Mouse (Mus musculus) macrophage (primary cell): ENCODE measurements at regions not wholly inside any gene's neighbourhood (a gene's known extent, or its start where the extent isn't known, plus 50 kb on each side); places are given as distances from the start of the nearest gene placed in this dataset.

Experiments used
- H3K27ac ChIP-seq: fragments of 350-480 bp; formaldehyde crosslinking; 2 replicates; pipeline ENCODE4 v1.9.0; 2021
- H3K36me3 ChIP-seq: fragments of 350-480 bp; formaldehyde crosslinking; 2 replicates; pipeline ENCODE4 v1.9.0; 2021; ENCODE audit errors: inconsistent target
- H3K4me3 ChIP-seq: fragments of 350-480 bp; formaldehyde crosslinking; 2 replicates; pipeline ENCODE4 v1.9.0; 2021; ENCODE audit errors: inconsistent target
- H3K79me2 ChIP-seq: fragments of 350-480 bp; formaldehyde crosslinking; 2 replicates; pipeline ENCODE4 v1.9.0; 2021; ENCODE audit errors: inconsistent target
- WGBS: methylation state at CpG from one replicate; pipeline ENCODE4 v1.1.7; 2026; ENCODE audit warnings: inconsistent platforms; ENCODE audit not compliant: missing documents; 5-methylcytosine and 5-hydroxymethylcytosine counted together

DNA sequence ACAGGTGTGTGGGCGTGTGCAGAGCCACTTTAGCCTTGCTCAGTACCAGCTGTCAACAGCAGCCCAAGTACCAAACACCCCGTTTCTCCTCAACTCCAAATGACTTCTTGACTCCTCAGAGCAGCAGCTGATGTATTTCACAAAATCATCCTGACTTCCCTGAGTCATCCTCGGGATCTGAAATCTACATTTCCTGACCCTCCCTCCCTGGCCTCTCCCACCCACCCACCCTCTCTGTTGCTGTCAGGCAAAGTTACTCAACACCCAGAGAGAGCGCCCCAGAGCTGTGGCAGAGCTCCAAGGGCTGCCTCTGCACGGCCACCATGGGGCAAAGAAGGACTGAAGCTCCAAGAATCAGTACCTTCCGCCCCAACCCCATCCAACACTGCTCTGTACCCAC is 83.5 kb upstream of the Cyp1b1 start:
- 67% methylated on average over 6 of the region's 6 CpGs for WGBS
- no peaks in the 10 kb centered on the region for H3K36me3 ChIP-seq
- no peaks in the 10 kb centered on the region for H3K79me2 ChIP-seq
- H3K4me3 ChIP-seq: no peak overlapping the region
- no peak overlapping the region for H3K27ac ChIP-seq

DNA sequence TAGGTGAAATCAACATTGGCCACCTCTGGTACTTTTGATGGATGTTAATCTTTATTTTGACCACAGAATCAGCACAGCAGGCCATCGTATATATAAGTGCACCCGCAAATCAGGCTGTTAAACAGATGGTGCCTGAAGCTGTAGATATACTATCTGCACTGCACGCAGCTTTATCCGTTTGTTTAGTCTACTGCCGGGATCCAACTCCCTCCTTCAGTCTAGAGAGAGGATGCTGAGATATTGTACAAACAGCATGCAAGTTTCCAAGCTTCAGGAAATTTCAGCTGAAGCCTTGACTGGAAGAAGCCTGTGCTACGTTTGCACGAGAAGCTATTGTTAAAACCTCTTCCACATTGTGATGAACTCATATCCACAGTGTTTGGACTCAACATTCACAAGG is 75.3 kb upstream of the Cyp1b1 start:
- no peaks in the 10 kb centered on the region for H3K79me2 ChIP-seq
- WGBS: 90% methylated on average over 7 of the region's 7 CpGs
- no peaks in the 10 kb centered on the region for H3K36me3 ChIP-seq
- no peak overlapping the region for H3K4me3 ChIP-seq
- H3K27ac ChIP-seq: no peak overlapping the region

DNA sequence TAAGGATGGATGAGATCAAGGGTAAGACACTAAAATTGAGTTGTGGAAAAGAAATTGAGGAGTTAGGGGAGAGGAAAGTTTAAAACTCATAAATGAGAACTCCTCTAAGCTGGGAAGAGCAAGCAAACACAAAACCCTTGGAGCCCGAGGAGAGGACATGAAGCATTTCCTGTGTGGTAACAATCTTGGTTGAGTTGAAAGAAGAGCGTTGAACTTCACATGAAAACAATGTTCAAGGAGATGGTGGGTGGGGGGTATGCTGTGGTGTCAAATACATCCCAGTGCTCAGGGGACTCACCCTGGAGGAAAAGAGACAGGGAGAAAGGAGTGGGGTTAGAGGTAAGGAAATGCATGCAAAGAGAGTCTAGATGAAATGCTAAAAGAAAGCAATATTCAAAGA is 72.3 kb upstream of the Cyp1b1 start:
- H3K4me3 ChIP-seq: no peak overlapping the region
- no peak overlapping the region for H3K27ac ChIP-seq
- H3K79me2 ChIP-seq: no peaks in the 10 kb centered on the region
- WGBS: 9% methylated on average over 2 of the region's 2 CpGs
- no peaks in the 10 kb centered on the region for H3K36me3 ChIP-seq

DNA sequence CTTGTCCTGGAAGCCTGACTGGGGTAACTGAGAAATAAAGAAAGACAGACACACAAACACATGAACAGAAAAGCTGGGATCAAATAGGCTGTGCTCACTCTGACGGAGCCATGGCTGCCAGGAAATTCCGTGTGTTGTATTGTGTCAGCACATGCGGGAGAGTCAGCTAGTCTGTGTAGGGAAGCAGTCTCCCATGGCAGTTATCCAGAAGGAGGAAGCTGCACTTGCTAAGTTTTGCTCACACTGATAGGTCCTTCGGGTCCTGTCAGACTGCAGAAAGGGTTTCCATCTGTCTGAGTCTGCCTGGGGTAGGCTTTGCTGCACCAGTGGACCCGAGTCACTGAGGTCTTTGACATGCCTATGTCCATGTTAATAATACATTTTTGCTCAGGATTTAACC is 71.8 kb upstream of the Cyp1b1 start:
- WGBS: 24% methylated on average over 5 of the region's 5 CpGs
- Histone ChIP-seq H3K4me3 (no peak overlapping the region), H3K36me3 (no peaks in the 10 kb centered on the region), H3K27ac (0 out of 2 replicates have a peak overlapping the region, but pooled peaks have one; percentile 2), H3K79me2 (no peaks in the 10 kb centered on the region)

DNA sequence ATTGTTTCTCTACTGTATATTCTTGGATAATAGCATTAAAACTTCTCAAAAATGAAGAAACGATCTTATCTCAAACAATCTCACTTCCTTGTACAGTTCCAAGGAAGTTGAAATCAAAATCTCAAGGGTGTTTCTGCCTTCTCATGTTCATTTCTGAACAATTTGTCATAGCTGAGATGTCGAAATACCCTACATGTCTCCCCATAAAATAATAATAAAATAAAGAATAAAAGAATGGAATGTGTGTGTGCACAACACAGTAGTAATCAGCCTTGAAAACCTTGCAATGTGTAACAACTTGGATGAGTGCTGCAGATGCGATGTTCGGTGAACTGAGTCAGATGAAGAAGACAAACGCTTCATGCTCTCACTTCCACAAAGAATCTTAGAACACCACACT is 71.4 kb upstream of the Cyp1b1 start:
- Histone ChIP-seq H3K79me2 (no peaks in the 10 kb centered on the region), H3K4me3 (no peak overlapping the region), H3K27ac (0 out of 2 replicates have a peak overlapping the region, but pooled peaks have one; percentile 2), H3K36me3 (no peaks in the 10 kb centered on the region)
- WGBS: 20% methylated on average over 5 of the region's 5 CpGs

DNA sequence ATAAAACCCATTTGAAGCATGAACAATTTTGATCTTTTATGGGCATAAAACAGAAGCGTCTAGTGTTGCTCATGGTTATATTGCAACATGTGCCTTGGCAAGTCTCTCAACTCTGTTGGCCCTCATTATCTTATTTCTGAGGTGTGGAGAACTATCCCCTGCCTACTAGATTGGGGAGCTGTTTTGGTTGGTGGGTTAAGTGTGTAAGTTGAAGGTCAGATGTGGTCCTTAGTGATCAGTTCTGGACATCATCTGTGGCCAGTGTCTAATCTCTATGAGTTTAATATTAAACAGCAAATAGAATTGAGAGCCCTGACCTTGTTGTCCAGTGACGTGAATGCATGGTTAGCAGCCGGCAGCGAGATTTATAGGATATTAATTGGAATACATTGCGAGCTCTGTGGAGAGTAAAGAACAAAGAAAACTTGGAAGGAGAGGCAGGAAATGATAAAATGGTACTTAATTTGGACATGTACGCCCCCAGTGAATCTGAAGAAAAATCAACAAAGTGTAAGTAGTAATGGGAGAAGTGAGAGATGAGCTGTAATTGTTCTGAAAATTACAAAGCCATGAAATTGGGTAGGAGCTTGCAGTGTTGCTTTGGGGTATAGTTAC is 69.5 kb upstream of the Cyp1b1 start:
- no peak overlapping the region for H3K4me3 ChIP-seq
- 88% methylated on average over 6 of the region's 6 CpGs for WGBS
- no peaks in the 10 kb centered on the region for H3K79me2 ChIP-seq
- H3K27ac ChIP-seq: no peak overlapping the region
- no peaks in the 10 kb centered on the region for H3K36me3 ChIP-seq

DNA sequence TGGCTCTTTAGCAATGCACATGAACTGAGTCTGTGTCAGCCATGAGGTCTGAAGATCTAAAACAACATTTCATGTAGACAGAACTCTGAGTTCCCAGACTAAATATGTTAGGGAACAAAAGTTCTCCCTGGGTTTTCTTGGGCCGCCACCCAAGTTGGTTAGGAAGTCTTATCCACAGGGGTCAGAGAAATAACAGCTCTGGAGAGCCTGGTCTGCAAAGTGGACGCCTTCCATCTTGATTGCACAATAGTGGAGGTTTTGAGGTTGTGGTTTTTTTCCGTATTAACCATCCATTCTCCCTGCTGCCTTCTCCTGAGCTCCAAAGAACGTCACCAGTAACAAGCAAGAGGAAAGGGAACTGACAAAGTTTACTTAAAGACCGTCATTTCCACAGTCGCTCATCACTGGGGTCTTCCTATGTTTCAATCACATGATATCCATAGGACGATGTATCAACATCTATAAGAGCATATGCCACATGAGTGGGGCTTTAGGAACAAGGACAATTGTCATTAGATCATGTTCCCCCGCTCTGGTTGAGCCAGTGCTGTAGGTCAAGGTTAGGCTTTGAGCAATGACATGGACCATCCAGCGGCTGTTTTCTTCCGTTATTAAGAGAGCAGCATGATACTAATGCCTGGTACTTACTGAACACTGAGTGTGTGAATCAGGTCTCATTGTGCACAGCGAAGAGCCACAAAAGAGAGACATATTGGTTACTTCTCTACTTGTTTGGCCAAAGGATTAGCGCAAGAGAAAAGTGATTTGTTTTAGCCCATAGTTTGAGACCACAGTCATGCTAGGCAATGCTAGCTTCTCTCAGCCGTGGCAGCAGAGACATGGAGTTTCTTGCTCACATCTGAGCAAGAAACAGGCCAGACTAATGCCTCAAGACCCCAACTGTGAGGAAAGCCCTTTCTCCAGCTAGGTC is 67.1 kb upstream of the Cyp1b1 start:
- H3K79me2 ChIP-seq: no peaks in the 10 kb centered on the region

DNA sequence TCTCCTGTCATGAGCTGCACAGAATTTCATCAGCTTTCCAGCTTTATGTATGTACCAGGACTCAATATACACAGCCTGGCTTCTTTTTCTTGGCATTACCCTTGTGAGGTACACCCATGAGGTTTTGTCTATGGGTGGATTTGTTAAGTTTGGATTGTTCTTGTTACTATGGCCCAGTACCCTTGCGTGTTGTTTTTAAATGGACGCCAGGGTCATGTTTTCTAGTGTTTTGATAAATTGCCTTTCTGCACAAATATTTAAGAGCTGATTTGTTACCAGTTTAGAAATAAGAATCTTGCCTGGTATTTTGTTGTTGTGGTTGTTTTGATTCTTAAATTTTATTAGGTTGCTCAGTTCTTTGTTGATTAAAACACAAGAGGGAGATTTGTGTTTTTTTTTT is 66.4 kb upstream of the Cyp1b1 start:
- Histone ChIP-seq H3K79me2 (no peaks in the 10 kb centered on the region), H3K27ac (no peak overlapping the region), H3K36me3 (no peaks in the 10 kb centered on the region), H3K4me3 (no peak overlapping the region)
- WGBS: 90% methylated on average over 2 of the region's 2 CpGs

More for the DNA sequence above, 67.1 kb upstream of the Cyp1b1 start:
- WGBS: 50% methylated on average over 13 of the region's 13 CpGs
- Histone ChIP-seq H3K27ac (no peak overlapping the region), H3K36me3 (no peaks in the 10 kb centered on the region), H3K4me3 (no peak overlapping the region)

DNA sequence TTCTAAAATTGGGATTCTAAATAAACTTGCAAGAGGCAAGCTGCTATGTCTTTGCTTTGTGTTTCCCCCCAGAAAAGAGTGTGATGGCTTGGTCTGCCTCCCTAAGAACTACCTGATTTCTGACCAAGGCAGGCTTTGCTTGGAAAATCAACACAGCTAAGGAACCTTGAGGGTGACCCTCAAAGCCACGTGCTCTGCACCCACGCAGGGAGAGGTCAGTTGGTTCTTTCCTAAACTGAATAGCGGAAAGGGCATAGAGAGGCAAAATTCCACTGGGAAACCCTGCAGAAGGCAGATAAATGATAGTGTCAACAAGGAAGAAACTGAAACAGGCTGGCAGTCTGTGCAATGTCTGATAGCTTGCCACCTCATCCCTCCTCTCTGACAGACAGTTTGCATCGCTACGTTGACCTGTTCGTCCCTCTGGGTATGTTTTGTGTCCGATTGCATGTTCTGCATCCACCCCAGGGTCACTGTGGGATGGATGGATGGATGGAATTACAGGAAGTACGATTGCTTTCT is 63.1 kb upstream of the Cyp1b1 start:
- H3K36me3 ChIP-seq: no peaks in the 10 kb centered on the region
- H3K4me3 ChIP-seq: no peak overlapping the region
- WGBS: 91% methylated on average over 8 of the region's 8 CpGs
- no peak overlapping the region for H3K27ac ChIP-seq
- H3K79me2 ChIP-seq: no peaks in the 10 kb centered on the region

DNA sequence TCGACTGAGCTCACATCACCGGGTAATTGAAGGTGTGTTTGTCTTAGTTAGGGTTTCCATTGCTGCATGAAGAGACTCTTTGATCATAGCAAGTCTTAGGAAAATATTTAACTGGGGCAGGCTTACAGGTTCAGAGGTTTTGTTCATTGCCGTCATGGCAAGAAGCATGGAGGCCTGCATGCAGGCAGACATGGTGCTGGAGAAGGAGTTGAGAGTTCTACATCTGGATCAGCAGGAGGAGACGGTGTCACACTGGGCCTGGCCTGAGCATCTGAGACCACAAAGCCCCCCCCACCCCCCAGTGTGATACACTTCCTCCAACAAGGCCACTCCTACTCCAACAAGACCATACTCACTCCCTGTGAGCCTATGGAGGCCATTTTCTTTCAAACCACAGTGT is 61.3 kb upstream of the Cyp1b1 start:
- H3K79me2 ChIP-seq: no peaks in the 10 kb centered on the region
- WGBS: 93% methylated on average over 4 of the region's 4 CpGs

DNA sequence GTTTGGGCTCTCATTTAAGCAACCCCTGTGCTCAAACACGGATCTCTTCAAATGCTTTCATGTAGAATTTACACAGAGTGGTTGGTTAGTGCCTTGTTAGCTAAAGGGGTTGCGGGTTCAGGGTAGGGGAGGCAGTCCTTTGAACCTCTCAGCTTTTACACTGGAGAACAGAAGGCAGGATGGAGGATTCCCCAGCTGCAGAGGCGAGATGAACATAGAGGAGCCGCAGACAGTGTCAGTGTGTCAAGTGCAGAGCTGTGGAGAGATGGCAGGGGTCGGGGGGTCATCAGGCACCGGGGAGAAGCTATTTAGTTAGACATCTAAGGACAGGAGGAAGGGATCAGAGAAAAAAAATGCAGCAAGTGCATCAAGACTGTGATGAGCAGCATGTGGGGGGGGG is 60.4 kb upstream of the Cyp1b1 start:
- Histone ChIP-seq H3K27ac (no peak overlapping the region), H3K4me3 (no peak overlapping the region), H3K79me2 (no peaks in the 10 kb centered on the region), H3K36me3 (no peaks in the 10 kb centered on the region)
- WGBS: 91% methylated on average over 6 of the region's 6 CpGs

More for the DNA sequence above, 61.3 kb upstream of the Cyp1b1 start:
- Histone ChIP-seq H3K36me3 (no peaks in the 10 kb centered on the region), H3K27ac (no peak overlapping the region), H3K4me3 (no peak overlapping the region)

DNA sequence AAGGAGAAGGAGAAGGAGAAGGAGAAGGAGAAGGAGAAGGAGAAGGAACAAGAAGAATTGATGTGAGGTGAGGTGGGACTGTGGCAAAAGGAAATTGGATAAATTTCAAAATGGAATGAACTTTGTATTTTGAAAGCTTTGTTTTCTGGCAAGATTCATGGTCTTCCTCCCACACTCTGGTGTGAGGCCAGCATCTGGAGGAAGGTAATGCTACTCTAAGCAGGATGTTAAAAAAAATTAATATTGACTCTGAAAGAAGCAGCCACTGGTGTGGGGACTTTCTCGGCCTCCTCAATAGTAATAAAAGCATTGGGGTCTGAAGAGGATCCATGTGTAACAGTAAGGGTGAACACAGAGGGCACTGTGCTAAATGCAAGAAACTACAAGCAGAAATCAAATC is 59.4 kb upstream of the Cyp1b1 start:
- no peak overlapping the region for H3K4me3 ChIP-seq
- H3K36me3 ChIP-seq: no peaks in the 10 kb centered on the region
- 64% methylated on average over 1 of the region's 1 CpGs for WGBS

DNA sequence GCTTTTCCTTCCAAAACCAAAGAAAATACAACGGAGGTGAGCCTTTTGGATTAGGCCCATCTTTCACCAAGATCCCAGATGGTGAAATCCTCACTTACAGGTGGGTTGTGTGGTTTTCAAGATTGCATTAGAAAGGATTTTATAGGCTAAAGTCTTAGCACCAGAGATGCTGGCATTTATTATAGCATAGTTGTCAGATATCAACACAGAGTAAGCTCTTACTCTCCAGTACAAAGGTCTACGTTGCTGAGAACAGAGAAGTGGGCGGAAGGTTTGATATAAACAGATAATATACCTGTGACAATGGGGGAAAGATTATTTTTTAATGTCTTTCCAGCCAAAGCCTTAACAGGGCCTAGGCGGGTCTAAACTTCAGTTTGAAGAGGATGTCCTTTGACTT is 57.4 kb upstream of the Cyp1b1 start:
- Histone ChIP-seq H3K36me3 (no peaks in the 10 kb centered on the region), H3K4me3 (no peak overlapping the region), H3K27ac (no peak overlapping the region), H3K79me2 (no peaks in the 10 kb centered on the region)
- WGBS: 94% methylated on average over 4 of the region's 4 CpGs

More for the DNA sequence above, 59.4 kb upstream of the Cyp1b1 start:
- no peak overlapping the region for H3K27ac ChIP-seq
- H3K79me2 ChIP-seq: no peaks in the 10 kb centered on the region

DNA sequence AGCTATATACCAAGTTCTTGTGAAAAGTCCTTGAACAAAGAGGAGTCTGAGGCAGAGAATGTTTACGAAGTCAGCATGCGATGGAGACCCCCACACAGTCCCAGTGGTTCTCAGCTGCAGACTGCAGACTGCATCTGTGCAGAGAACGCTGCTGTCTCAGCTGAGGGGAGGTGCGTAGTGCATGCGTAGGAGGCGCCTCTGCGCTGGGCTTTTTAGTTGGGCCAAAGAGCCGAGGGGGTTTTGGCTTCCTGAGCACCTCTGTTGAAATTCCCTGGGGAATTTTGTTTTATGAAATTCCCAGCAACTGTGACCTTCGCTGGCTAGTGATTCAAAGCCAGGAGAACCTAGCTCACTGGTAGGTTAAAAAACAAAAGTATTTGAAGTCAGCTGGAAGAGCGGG is 56.9 kb upstream of the Cyp1b1 start:
- H3K4me3 ChIP-seq: no peak overlapping the region
- H3K79me2 ChIP-seq: no peaks in the 10 kb centered on the region
- no peaks in the 10 kb centered on the region for H3K36me3 ChIP-seq
- WGBS: 95% methylated on average over 10 of the region's 10 CpGs
- no peak overlapping the region for H3K27ac ChIP-seq

DNA sequence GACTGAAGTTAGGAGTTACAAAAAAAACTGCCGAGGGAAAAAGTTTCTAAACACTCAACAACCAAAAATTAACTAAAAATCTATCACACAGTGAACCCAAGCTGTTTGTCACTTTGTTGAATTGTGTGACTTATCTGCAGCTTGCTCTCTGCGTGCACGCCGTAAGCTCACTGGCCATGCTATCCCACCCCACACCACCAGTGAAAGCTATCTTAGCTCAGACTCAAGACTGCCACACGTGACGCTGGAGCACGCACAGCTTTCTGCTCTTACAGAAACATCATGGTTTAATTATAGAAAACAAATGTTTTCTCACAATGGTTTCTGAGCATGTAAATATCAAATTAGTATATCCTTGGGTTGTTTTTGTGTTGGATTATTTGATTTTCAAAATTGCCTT is 56.0 kb upstream of the Cyp1b1 start:
- 94% methylated on average over 7 of the region's 7 CpGs for WGBS
- Histone ChIP-seq H3K4me3 (no peak overlapping the region), H3K36me3 (no peaks in the 10 kb centered on the region), H3K79me2 (no peaks in the 10 kb centered on the region), H3K27ac (no peak overlapping the region)
